ENCODE assay signal across 23 mouse cellular contexts in the genomic region with DNA sequence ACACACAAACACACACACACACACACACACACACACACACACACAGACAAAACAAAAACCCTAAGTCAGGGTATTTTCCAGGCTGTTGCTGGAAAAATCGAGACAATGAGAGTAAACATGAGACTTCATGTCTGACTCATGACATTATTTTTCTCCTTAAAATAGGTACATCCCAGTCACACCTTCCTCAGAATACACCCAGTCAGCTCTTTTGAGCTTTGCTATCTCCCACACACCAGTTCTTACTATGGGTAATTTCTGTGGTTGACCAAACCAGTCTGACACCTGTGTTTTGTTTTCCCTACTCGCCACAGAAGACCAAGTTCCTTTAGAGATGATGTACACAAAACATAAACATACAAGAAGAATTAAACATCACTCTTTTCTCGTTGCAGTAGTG.
"Had no signal": no experiment of that assay in that cellular context is flagged by ENCODE, and none has a peak within 500 bp of the region (broad histone marks: within the 10 kb centered on the region; RNA-seq: fewer than 3 reads in every experiment).

No protein-coding gene starts in this region.

- H3K9me3 ChIP-seq: kidney, embryonic 15.5 days; limb, embryonic 10.5 days; liver, embryonic 12.5 days; liver, embryonic 15.5 days; lung, embryonic 15.5 days; midbrain, embryonic 10.5 days; midbrain, embryonic 13.5 days; neural tube, embryonic 12.5 days; neural tube, embryonic 15.5 days had no signal

- H3K4me2 ChIP-seq: kidney, embryonic 15.5 days; limb, embryonic 13.5 days; liver, embryonic 12.5 days; liver, embryonic 15.5 days; lung, embryonic 15.5 days; midbrain, embryonic 13.5 days; neural tube, embryonic 12.5 days; neural tube, embryonic 15.5 days had no signal

- H3K4me1 ChIP-seq: kidney, embryonic 15.5 days; limb, embryonic 10.5 days; limb, embryonic 13.5 days; lung, embryonic 15.5 days; megakaryocyte, embryonic 14.5 days; midbrain, embryonic 10.5 days; midbrain, embryonic 13.5 days; neural tube, embryonic 12.5 days; neural tube, embryonic 15.5 days had no signal

- H3K4me3 ChIP-seq: kidney, embryonic 15.5 days; limb, embryonic 10.5 days; limb, embryonic 13.5 days; liver, embryonic 12.5 days; liver, embryonic 15.5 days; lung, embryonic 15.5 days; megakaryocyte, embryonic 14.5 days; midbrain, embryonic 10.5 days; midbrain, embryonic 13.5 days; neural tube, embryonic 12.5 days; neural tube, embryonic 15.5 days had no signal

- H3K27me3 ChIP-seq: kidney, embryonic 15.5 days; limb, embryonic 13.5 days; liver, embryonic 12.5 days; liver, embryonic 15.5 days; lung, embryonic 15.5 days; midbrain, embryonic 13.5 days; neural tube, embryonic 12.5 days; neural tube, embryonic 15.5 days had no signal

- H3K36me3 ChIP-seq: kidney, embryonic 15.5 days; limb, embryonic 10.5 days; limb, embryonic 13.5 days; liver, embryonic 12.5 days; liver, embryonic 15.5 days; lung, embryonic 15.5 days; midbrain, embryonic 10.5 days; midbrain, embryonic 13.5 days; neural tube, embryonic 12.5 days; neural tube, embryonic 15.5 days had no signal

- ATAC-seq: liver, embryonic 12.5 days; midbrain, embryonic 13.5 days; midbrain, embryonic 16.5 days had no signal

- H3K27ac ChIP-seq: kidney, embryonic 15.5 days; limb, embryonic 10.5 days; limb, embryonic 13.5 days; liver, embryonic 12.5 days; liver, embryonic 15.5 days; lung, embryonic 15.5 days; midbrain, embryonic 10.5 days; midbrain, embryonic 13.5 days; neural tube, embryonic 12.5 days; neural tube, embryonic 15.5 days had no signal

- H3K9ac ChIP-seq: kidney, embryonic 15.5 days; limb, embryonic 13.5 days; liver, embryonic 12.5 days; liver, embryonic 15.5 days; lung, embryonic 15.5 days; midbrain, embryonic 13.5 days; neural tube, embryonic 12.5 days; neural tube, embryonic 15.5 days had no signal

- DNase-seq: kidney, adult 11 months; kidney, adult 8-10 months; kidney, postnatal 10 days; kidney, postnatal 36 days; liver; lung, adult 18-20 months; lung, postnatal 10 days; lung, postnatal 36 days; right cerebral cortex, adult 18-20 months; thymus, adult 18-20 months; thymus, postnatal 14 days had no signal
